Mouse (Mus musculus): ENCODE measurements around the gene Megf11.
"Not testable (repeated sequence)": the region's sequence is repeated elsewhere in the genome, so short reads cannot be mapped to it uniquely, and the experiment has no call there.

Megf11 gene

GRCm38 (mm10) chr9:64470806-64471205 lies 85.4 kb downstream of the Megf11 start:
- no peak for DNase-seq

- DNase-seq: no peak
These were observed 85.9 kb downstream of the Megf11 start for GRCm38 (mm10) chr9:64471336-64471735.

GRCm38 (mm10) chr9:64472165-64472564 lies 86.7 kb downstream of the Megf11 start:
- DNase-seq: no peak

- no peak for DNase-seq
These were observed 87.3 kb downstream of the Megf11 start for GRCm38 (mm10) chr9:64472743-64473142.

GRCm38 (mm10) chr9:64473170-64473569 lies 87.7 kb downstream of the Megf11 start:
- DNase-seq: peak in 1 of 2 experiments; percentile 8

- DNase-seq: no peak
These were observed 88.3 kb downstream of the Megf11 start for GRCm38 (mm10) chr9:64473695-64474094.

- peak in 1 of 2 experiments; percentile 12 for DNase-seq
These were observed 88.7 kb downstream of the Megf11 start for GRCm38 (mm10) chr9:64474142-64474541.

- DNase-seq: no peak
These were observed 90.5 kb downstream of the Megf11 start for GRCm38 (mm10) chr9:64475942-64476341.

- not testable (repeated sequence) for DNase-seq
These were observed 92.0 kb downstream of the Megf11 start for GRCm38 (mm10) chr9:64477397-64477796.

GRCm38 (mm10) chr9:64482126-64482525 lies 96.7 kb downstream of the Megf11 start:
- no peak for DNase-seq

- DNase-seq: no peak
These were observed 102.0 kb downstream of the Megf11 start for GRCm38 (mm10) chr9:64487377-64487776.

GRCm38 (mm10) chr9:64494647-64495046 lies 109.2 kb downstream of the Megf11 start:
- DNase-seq: no peak

- DNase-seq: no peak
These were observed 113.5 kb downstream of the Megf11 start for GRCm38 (mm10) chr9:64498929-64499328.

GRCm38 (mm10) chr9:64501211-64501610 lies 115.8 kb downstream of the Megf11 start:
- DNase-seq: no peak

GRCm38 (mm10) chr9:64503996-64504395 lies 118.6 kb downstream of the Megf11 start:
- no peak for DNase-seq

- no peak for DNase-seq
These were observed 119.0 kb downstream of the Megf11 start for GRCm38 (mm10) chr9:64504456-64504855.

- DNase-seq: peak; percentile 6 to 27
These were observed 119.5 kb downstream of the Megf11 start for GRCm38 (mm10) chr9:64504921-64505320.

GRCm38 (mm10) chr9:64506440-64507206 lies 121.2 kb downstream of the Megf11 start:
- DNase-seq: peak; percentile 7 to 15

GRCm38 (mm10) chr9:64507207-64507517 lies 121.7 kb downstream of the Megf11 start:
- no peak for DNase-seq

GRCm38 (mm10) chr9:64507995-64508394 lies 122.6 kb downstream of the Megf11 start:
- peak in 1 of 2 experiments; percentile 6 for DNase-seq

GRCm38 (mm10) chr9:64514826-64515225 lies 129.4 kb downstream of the Megf11 start:
- no peak for DNase-seq

- no peak for DNase-seq
These were observed 134.7 kb downstream of the Megf11 start for GRCm38 (mm10) chr9:64519921-64520746.

- DNase-seq: no peak
These were observed 135.4 kb downstream of the Megf11 start for GRCm38 (mm10) chr9:64520747-64521283.
